Mouse (Mus musculus): Measurements from ENCODE around the gene Cxcr3. TPM values are rescaled to one million over a fixed set of nuclear protein-coding genes. Genes with fewer than 3 reads are reported as not detected.
A peak's percentile ranks its signal among the peaks of the same experiment; 100 is the strongest.

The Cxcr3 gene
- under 1 TPM in 1 of 2 experiments, not detected in 1; 0.27 TPM for total RNA-seq (2021)
- long read RNA-seq = 0 reads

DNA sequence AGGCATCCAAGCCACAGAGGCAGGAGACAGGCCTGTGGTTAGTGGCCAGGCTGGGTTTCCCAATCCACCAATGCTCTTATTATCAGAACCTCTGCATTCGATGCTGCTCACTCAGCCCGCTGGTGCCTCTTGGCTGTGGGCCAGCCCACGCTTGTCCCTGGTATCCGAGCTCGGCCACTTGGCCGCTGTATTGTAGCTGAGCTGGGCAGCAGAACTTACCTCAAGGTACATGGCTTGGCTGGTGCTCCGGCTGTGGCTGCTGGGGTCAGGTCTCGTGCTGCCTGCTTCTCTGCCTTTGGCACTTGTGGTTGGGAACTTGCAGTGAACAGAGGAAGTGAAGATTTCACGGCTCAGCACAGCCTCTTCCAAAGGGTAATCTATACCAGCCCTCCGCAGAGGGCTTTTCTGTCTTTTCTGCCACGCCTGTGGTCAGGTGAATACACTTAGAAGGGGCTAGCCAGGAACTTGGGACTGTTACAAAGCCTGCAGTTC lies at the start of gene Cxcr3:
Gene Cxcr3, minus strand, starts transcription at position 442 of the 492 bp plus-strand sequence.
- peak in 1 of 2 experiments; percentile 17 for DNase-seq (ENCODE audit: low spot score in 2 of 2)

- peak; percentile 67 to 69 for DNase-seq (ENCODE audit: low spot score in 2 of 2)
Measured at GRCm38 (mm10) chrX:101772035-101772434, 38.0 kb upstream of the Cxcr3 start.

- DNase-seq (ENCODE audit: low spot score in 2 of 2) = no peak
Measured at GRCm38 (mm10) chrX:101770307-101770706, 36.2 kb upstream of the Cxcr3 start.

DNA sequence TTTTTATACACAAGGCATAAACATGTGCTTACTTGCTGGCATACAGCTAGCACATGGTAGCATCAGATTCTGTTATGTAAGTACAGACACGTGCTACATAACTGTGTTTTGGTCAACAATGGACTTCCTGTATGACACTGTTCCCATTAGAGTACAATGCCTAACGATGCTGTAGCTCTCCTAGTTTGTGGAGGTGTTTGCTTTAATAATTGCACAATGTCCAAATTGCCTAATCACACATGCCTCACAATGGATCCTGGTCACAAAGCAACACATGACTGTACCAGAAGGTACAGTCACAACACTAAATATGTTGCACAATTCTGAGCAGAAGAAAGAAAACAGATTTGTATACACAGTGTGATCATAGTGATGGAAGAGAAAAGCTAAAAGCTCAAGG lies 35.4 kb upstream of the Cxcr3 start:
- no peak for DNase-seq (ENCODE audit: low spot score in 2 of 2)

- no peak for DNase-seq (ENCODE audit: low spot score in 2 of 2)
Measured at GRCm38 (mm10) chrX:101767280-101767679, 33.2 kb upstream of the Cxcr3 start.

DNA sequence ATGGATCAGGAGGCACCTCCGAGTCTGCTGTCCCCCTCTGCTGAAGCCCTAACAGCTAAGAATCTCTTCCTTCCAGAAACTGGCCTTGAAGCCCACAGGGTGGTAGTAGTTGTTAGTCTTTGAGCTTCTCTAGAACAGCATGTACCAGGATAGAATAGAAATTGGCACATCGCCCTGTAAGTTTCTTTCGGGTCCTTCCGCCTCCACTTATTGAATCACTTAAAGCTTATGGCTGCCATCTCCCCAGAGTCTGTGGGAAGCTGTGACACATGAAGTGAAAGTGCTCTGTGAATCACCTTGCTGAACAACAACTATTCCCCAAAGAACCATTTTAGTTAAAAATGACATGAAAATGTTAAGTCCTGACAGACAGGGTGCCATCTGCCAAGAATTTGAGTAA lies 31.0 kb upstream of the Cxcr3 start:
- no peak for DNase-seq (ENCODE audit: low spot score in 2 of 2)

DNA sequence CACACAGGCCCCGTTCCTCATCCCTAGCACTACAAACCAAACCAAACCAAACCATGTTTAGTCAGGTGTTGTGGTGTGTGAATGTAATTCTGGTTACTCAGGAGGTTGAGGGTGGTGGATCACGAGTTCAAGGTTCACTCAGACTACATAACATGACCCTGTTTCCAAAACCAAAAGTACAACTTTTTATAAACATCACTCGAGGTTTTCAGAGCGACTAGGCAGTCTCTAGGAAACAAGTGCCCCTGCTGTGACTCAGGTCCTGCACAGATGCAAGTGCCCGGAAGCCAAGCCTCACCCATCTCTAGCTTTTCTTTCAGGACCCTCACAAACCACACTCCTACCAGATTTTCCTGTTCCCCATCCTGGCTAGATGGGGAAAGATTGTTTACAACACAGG lies 30.6 kb upstream of the Cxcr3 start:
- no peak for DNase-seq (ENCODE audit: low spot score in 2 of 2)

GRCm38 (mm10) chrX:101754478-101754877 lies 20.4 kb upstream of the Cxcr3 start:
- DNase-seq (ENCODE audit: low spot score in 2 of 2) = peak; percentile 42 to 53

DNA sequence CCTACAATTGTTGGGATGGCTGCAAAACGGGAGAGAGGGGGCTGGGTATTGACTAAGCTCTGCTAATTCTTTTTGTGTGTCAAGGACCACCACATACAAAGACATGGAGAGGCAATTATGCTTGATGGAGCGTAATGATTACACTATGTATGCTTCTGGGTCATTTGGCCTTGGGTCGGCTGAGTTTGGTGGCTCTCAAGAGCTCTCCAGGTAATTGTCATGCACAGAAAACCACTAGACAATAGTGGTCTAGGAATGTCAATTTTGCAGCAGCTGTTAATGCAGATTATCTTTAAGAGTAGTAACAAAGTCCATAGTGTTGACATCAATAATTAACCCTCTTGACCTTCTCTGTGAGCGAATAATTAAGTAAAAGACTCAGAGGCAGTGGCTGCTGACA lies 16.1 kb upstream of the Cxcr3 start:
- DNase-seq (ENCODE audit: low spot score in 2 of 2) = no peak

- no peak for DNase-seq (ENCODE audit: low spot score in 2 of 2)
Measured at GRCm38 (mm10) chrX:101741064-101741433, 7.0 kb upstream of the Cxcr3 start.

- peak; percentile 8 to 28 for DNase-seq (ENCODE audit: low spot score in 2 of 2)
Measured at GRCm38 (mm10) chrX:101740335-101741063, 6.4 kb upstream of the Cxcr3 start.

GRCm38 (mm10) chrX:101737201-101737600 lies 3.1 kb upstream of the Cxcr3 start:
- no peak for DNase-seq (ENCODE audit: low spot score in 2 of 2)

- DNase-seq (ENCODE audit: low spot score in 2 of 2) = no peak
Measured at GRCm38 (mm10) chrX:101734981-101735380, 912 bp upstream of the Cxcr3 start.

GRCm38 (mm10) chrX:101733288-101733687 lies 781 bp downstream of the Cxcr3 start:
- DNase-seq (ENCODE audit: low spot score in 2 of 2) = no peak

- no peak for DNase-seq (ENCODE audit: low spot score in 2 of 2)
Measured at GRCm38 (mm10) chrX:101732644-101733043, 1.4 kb downstream of the Cxcr3 start.

- no peak for DNase-seq (ENCODE audit: low spot score in 2 of 2)
Measured at GRCm38 (mm10) chrX:101730010-101730409, 4.1 kb downstream of the Cxcr3 start.

DNA sequence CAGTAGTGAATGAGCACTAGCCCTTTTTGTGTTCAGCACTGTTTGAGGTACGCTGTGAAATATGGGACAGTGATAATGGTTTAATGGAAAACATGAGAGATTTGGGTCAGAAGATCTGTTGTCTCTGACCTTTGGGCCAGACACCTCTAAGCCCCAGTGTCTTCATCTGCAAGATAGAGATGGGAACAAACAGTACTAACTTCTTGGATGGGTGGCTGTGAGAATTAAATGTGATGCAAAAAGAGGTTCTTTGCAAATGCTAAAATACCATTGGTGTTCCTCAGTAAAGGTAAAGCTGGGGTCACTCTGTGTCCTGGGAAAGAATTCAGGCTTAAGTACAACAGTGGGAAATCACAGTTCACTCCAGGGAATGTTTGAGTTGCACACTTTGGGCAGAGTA lies 13.7 kb downstream of the Cxcr3 start:
- no peak for DNase-seq (ENCODE audit: low spot score in 2 of 2)

DNA sequence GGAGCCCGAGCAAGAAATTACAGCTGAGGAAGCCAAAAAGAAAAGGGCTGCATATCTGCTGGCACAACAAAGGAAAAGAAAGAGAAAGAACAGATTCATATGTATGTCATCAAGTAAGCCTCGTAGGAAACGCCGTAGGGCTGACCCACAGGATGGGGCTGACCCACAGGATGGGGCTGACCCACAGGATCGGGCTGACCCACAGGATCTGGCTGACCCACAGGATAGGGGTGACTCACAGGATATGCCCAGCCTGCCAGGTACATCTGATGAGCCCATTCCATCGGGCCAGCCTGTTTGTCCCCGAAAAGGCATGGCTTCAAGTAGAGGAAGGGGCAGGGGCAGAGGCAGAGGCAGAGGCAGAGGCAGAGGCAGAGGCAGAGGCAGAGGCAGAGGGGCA lies 29.0 kb downstream of the Cxcr3 start:
- no peak for DNase-seq (ENCODE audit: low spot score in 2 of 2)

DNA sequence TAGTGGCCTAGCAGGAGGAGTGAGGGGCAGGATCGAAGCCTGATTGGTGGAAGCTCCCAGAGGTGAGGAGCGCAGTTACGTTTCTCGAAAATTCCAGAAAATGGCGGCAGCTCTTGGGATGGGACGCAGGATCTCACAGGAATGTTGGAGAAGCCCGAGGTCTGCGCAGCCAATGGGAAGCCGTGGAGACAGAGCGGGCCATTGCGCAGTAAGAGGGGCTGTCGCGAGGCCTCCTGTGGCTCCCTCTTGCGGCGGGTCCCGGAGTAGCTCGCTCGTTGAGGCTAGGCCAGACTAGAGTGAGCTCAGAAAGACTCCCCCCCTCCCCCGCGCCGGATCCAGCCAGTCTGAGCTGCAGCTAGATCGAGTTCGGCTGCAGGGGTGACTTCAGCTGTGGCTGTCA lies 35.8 kb downstream of the Cxcr3 start:
- DNase-seq (ENCODE audit: low spot score in 2 of 2) = no peak

DNA sequence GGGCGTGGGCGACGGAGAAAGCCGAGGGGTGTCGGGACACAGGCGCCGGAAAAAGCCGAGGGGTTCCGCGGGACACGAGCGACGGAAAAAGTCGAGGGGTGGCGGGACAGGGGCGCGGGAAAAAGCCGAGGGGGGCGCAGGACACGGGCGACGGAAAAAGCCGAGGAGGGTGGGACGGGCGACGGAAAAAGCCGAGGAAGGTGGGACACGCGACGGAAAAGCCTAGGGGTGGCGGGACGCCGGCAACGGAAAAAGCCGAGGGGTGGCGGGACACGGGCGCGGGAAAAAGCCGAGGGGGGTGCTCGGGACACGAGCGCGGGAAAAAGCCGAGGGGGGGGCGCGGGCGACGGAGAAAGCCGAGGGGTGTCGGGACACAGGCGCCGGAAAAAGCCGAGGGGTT lies 36.5 kb downstream of the Cxcr3 start:
- DNase-seq (ENCODE audit: low spot score in 2 of 2) = no peak

GRCm38 (mm10) chrX:101695686-101696085 lies 38.4 kb downstream of the Cxcr3 start:
- no peak for DNase-seq (ENCODE audit: low spot score in 2 of 2)

Data from layer of hippocampus, postnatal 10 days (tissue).